Mouse (Mus musculus) liver, adult (tissue): ENCODE results near the gene Scgb1b17.
"Not testable (repeated sequence)": the region's sequence is repeated elsewhere in the genome, so short reads cannot be mapped to it uniquely, and the experiment has no call there.

Experiments used
- GATA4 ChIP-seq: IDR thresholded peaks from 2 replicates; pipeline ENCODE4 v1.6.1; 2014; ENCODE audit warnings: mild to moderate bottlenecking, low read length; ENCODE audit not compliant: insufficient replicate concordance

Gene Scgb1b17

GRCm38 (mm10) chr7:33063149-33063548, at the start of gene Scgb1b17:
Gene Scgb1b17, plus strand, starts transcription at chr7:33063449.
- TF ChIP-seq GATA4 = not testable (repeated sequence)

- TF ChIP-seq GATA4 = not testable (repeated sequence)
Measured at GRCm38 (mm10) chr7:33056461-33056860, 6.8 kb upstream of the Scgb1b17 start, which contains the start of gene Scgb2b17. Gene Scgb2b17, minus strand, starts transcription at chr7:33056561.
